Mouse (Mus musculus): ENCODE results near the gene Stk11ip.

Gene Stk11ip

GRCm38 (mm10) chr1:75480735-75481134 is 40.6 kb upstream of the Stk11ip start:
- peaks cover 14% of the 10 kb centered on the region for H3K36me3 ChIP-seq (ENCODE audit: insufficient read depth, low read length)
- no peaks in the 10 kb centered on the region for H3K9me3 ChIP-seq (ENCODE audit: low read length)
- H3K27me3 ChIP-seq (ENCODE audit: insufficient read depth, low read length) = peaks cover 61% of the 10 kb centered on the region
- H3K4me3 ChIP-seq (replicated peaks; ENCODE audit: low read length) = no peak overlapping the region
- peaks cover 65% of the 10 kb centered on the region for H3K4me1 ChIP-seq (replicated peaks; ENCODE audit: low read depth, low read length)
- no peak for TF ChIP-seq NANOG (IDR thresholded peaks at IDR 0.05; ENCODE audit: borderline replicate concordance, low read length)
- no peak for TF ChIP-seq POU5F1 (IDR thresholded peaks at IDR 0.05; ENCODE audit: borderline replicate concordance, low read length)
- no peak for TF ChIP-seq CTCF (conservative IDR thresholded peaks at IDR 0.05; ENCODE audit: low read length)

GRCm38 (mm10) chr1:75486561-75486960 is 34.8 kb upstream of the Stk11ip start:
- peak overlapping the region; percentile 88 for H3K4me3 ChIP-seq (replicated peaks; ENCODE audit: low read length)
- peaks cover 94% of the 10 kb centered on the region for H3K27me3 ChIP-seq (ENCODE audit: insufficient read depth, low read length)
- TF ChIP-seq NANOG (IDR thresholded peaks at IDR 0.05; ENCODE audit: borderline replicate concordance, low read length) (no peak), CTCF (conservative IDR thresholded peaks at IDR 0.05; ENCODE audit: low read length) (no peak), POU5F1 (IDR thresholded peaks at IDR 0.05; ENCODE audit: borderline replicate concordance, low read length) (no peak)
- H3K36me3 ChIP-seq (ENCODE audit: insufficient read depth, low read length) = no peaks in the 10 kb centered on the region; the same call in 1 of the 2 replicates
- H3K4me1 ChIP-seq (replicated peaks; ENCODE audit: low read depth, low read length) = peaks cover 65% of the 10 kb centered on the region
- H3K9me3 ChIP-seq (ENCODE audit: low read length) = no peaks in the 10 kb centered on the region

GRCm38 (mm10) chr1:75487040-75487404 is 34.3 kb upstream of the Stk11ip start:
- TF ChIP-seq CTCF (conservative IDR thresholded peaks at IDR 0.05; ENCODE audit: low read length) (no peak), POU5F1 (IDR thresholded peaks at IDR 0.05; ENCODE audit: borderline replicate concordance, low read length) (no peak), NANOG (IDR thresholded peaks at IDR 0.05; ENCODE audit: borderline replicate concordance, low read length) (no peak)
- H3K27me3 ChIP-seq (ENCODE audit: insufficient read depth, low read length) = peaks cover 95% of the 10 kb centered on the region
- H3K4me3 ChIP-seq (replicated peaks; ENCODE audit: low read length) = peak overlapping the region; percentile 88
- no peaks in the 10 kb centered on the region; the same call in 1 of the 2 replicates for H3K36me3 ChIP-seq (ENCODE audit: insufficient read depth, low read length)
- H3K4me1 ChIP-seq (replicated peaks; ENCODE audit: low read depth, low read length) = peaks cover 66% of the 10 kb centered on the region
- H3K9me3 ChIP-seq (ENCODE audit: low read length) = no peaks in the 10 kb centered on the region

DNA sequence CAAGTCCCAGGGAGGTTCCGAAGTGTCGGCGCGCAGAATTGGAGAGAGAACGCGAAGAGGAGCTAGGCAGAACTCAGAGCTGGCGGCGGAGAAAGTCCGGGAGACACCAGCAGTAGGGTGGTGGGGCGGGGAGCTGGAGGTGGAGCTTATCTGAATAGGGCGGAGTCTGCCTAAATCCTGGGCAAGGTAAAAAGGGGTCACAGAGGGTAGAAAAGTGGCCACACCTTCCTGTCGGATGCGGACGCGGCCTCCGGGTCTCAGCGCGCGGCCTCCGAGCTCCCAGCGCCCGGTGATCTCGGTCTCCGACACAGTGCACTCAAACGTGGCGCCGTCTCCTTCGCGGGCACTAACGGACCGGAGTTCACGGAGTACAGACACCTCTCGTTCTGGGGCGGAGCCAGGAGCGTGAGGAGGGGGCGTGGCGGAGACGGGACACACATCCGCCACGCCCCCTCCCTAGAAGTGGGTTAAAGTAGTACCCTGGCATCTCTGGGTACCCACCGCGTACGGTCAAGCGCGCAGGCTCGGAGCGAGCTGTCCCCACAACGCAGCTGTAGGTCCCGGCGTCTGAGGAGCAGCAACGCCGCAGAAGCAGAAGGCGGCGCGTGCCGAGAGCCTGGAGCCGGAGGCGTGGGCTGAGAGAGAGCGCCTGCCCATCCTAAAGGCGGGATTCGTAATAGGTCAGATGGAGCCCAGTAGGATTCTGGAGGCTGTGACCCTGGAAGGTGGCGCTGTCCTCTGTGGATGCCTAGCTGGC is 33.7 kb upstream of the Stk11ip start:
- no peaks in the 10 kb centered on the region; the same call in 1 of the 2 replicates for H3K36me3 ChIP-seq (ENCODE audit: insufficient read depth, low read length)
- peaks cover 67% of the 10 kb centered on the region for H3K4me1 ChIP-seq (replicated peaks; ENCODE audit: low read depth, low read length)
- H3K27me3 ChIP-seq (ENCODE audit: insufficient read depth, low read length) = peaks cover 95% of the 10 kb centered on the region
- peak overlapping the region; percentile 88 for H3K4me3 ChIP-seq (replicated peaks; ENCODE audit: low read length)
- TF ChIP-seq CTCF (conservative IDR thresholded peaks at IDR 0.05; ENCODE audit: low read length) (no peak), NANOG (IDR thresholded peaks at IDR 0.05; ENCODE audit: borderline replicate concordance, low read length) (no peak), POU5F1 (IDR thresholded peaks at IDR 0.05; ENCODE audit: borderline replicate concordance, low read length) (no peak)
- H3K9me3 ChIP-seq (ENCODE audit: low read length) = no peaks in the 10 kb centered on the region

DNA sequence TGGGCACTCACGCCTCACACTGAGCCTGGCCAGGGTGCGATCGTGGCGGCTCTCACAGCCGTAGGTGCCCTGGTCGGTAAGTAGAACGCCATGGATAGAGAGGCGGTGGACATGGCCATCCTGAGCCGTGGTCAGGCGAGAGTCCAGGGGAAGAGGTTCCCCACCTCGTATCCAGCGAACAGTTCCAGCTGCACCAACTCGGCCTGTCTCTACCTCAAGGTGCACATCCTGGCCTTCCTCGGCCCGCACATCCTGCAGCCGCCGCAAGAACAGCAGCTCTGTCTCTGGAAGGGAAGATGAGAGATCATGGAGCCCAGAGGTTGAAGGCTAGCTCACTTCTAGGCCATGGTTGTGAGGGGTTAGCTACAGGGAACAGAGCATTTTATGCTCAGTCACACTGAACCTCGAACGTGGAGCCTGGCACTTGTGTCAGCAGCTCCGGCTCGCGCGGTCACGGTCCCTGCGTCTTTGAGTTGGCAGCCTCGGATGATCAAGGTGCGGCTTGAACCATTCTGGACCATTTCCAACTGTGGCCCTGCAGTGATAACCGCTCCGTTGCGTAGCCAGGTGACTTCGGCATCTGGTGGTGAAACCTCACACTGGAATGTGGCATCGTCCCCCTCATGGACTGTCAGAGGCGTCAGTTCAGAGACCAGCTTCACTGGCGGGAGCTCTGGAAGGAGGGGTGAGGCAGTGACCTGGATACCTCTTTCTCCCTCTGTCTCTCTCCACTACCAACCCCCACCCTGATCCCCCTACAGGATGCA is 30.4 kb upstream of the Stk11ip start:
- Histone ChIP-seq H3K4me1 (replicated peaks; ENCODE audit: low read depth, low read length) (peaks cover 83% of the 10 kb centered on the region), H3K9me3 (ENCODE audit: low read length) (no peaks in the 10 kb centered on the region), H3K36me3 (ENCODE audit: insufficient read depth, low read length) (peaks cover 4% of the 10 kb centered on the region; the same call in 1 of the 2 replicates), H3K4me3 (replicated peaks; ENCODE audit: low read length) (peak overlapping the region; percentile 63), H3K27me3 (ENCODE audit: insufficient read depth, low read length) (peaks cover 75% of the 10 kb centered on the region)
- TF ChIP-seq POU5F1 (IDR thresholded peaks at IDR 0.05; ENCODE audit: borderline replicate concordance, low read length) = no peak
- no peak for TF ChIP-seq NANOG (IDR thresholded peaks at IDR 0.05; ENCODE audit: borderline replicate concordance, low read length)
- no peak for TF ChIP-seq CTCF (conservative IDR thresholded peaks at IDR 0.05; ENCODE audit: low read length)

DNA sequence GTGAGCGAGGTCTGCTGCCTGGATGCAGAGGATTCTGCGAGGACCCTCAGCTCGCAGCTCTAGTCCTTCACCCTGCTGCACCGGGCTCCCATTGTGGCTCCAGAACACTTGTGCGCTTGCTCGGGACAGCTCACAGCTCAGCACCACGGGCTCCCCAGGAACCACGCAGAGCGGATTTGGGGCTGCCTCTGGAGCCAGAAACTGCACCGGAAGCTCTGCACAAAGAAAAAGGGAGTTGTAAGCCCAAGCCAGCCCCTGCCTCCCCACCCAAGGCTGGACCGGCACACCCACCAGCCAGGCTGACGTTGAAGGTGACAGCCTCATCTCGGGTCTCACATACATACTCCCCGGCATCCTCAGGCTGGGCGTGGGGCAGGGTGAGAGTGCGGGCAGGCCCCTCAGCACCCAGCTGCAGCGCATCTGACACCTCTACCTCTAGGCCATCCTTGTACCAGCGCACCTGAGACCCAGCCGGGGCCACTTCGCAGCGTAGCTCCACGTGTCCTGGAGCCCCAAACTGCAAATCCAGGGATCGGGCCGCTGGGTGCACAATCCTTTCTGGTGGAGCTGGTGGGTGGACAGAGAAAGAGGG is 28.7 kb upstream of the Stk11ip start:
- TF ChIP-seq CTCF (conservative IDR thresholded peaks at IDR 0.05; ENCODE audit: low read length) (no peak), NANOG (IDR thresholded peaks at IDR 0.05; ENCODE audit: borderline replicate concordance, low read length) (no peak), POU5F1 (IDR thresholded peaks at IDR 0.05; ENCODE audit: borderline replicate concordance, low read length) (no peak)
- peaks cover 20% of the 10 kb centered on the region for H3K36me3 ChIP-seq (ENCODE audit: insufficient read depth, low read length)
- no peaks in the 10 kb centered on the region for H3K9me3 ChIP-seq (ENCODE audit: low read length)
- H3K27me3 ChIP-seq (ENCODE audit: insufficient read depth, low read length) = peaks cover 61% of the 10 kb centered on the region
- peaks cover 81% of the 10 kb centered on the region for H3K4me1 ChIP-seq (replicated peaks; ENCODE audit: low read depth, low read length)
- H3K4me3 ChIP-seq (replicated peaks; ENCODE audit: low read length) = peak overlapping the region; percentile 60

DNA sequence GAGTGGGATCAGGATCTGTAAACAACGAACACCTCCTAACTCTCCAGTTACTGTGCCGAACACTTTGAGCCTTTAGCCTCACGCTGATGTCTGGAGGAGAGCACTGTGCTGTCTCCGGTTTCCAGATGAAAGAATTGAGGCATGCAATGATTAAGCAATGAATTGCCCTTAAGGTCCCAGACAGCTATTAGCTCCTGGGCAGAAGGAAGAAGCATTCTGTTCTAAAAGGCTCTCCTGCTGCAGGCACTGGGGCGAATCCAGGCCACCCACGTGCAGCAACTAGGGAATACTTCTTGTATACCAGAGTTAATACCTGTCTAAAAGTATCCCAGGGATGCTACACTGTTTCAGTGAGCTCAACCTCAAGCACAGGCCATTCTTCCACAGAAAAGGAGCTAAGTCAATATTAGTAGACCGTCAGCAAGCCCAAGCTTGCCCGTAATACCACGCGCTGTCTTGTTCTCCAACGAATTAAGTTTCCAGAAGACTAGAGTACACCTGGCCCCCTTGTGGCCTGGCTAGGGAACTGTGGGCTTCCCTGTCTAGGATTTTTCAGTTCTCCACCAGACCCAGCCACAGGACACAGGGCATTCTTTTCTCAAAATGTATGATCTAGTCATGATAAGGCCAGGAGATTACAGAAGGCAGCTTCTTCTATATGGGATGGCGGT is 26.3 kb upstream of the Stk11ip start:
- Histone ChIP-seq H3K9me3 (ENCODE audit: low read length) (no peaks in the 10 kb centered on the region), H3K36me3 (ENCODE audit: insufficient read depth, low read length) (peaks cover 43% of the 10 kb centered on the region), H3K4me1 (replicated peaks; ENCODE audit: low read depth, low read length) (peaks cover 76% of the 10 kb centered on the region), H3K27me3 (ENCODE audit: insufficient read depth, low read length) (peaks cover 40% of the 10 kb centered on the region), H3K4me3 (replicated peaks; ENCODE audit: low read length) (no peak overlapping the region)
- TF ChIP-seq POU5F1 (IDR thresholded peaks at IDR 0.05; ENCODE audit: borderline replicate concordance, low read length) (no peak), CTCF (conservative IDR thresholded peaks at IDR 0.05; ENCODE audit: low read length) (peak; percentile 94)

GRCm38 (mm10) chr1:75498897-75499296 is 22.4 kb upstream of the Stk11ip start:
- H3K9me3 ChIP-seq (ENCODE audit: low read length) = no peaks in the 10 kb centered on the region
- peaks cover 70% of the 10 kb centered on the region for H3K36me3 ChIP-seq (ENCODE audit: insufficient read depth, low read length)
- peaks cover 60% of the 10 kb centered on the region for H3K4me1 ChIP-seq (replicated peaks; ENCODE audit: low read depth, low read length)
- no peak overlapping the region for H3K4me3 ChIP-seq (replicated peaks; ENCODE audit: low read length)
- TF ChIP-seq NANOG (IDR thresholded peaks at IDR 0.05; ENCODE audit: borderline replicate concordance, low read length) = no peak
- TF ChIP-seq POU5F1 (IDR thresholded peaks at IDR 0.05; ENCODE audit: borderline replicate concordance, low read length) = no peak
- no peak for TF ChIP-seq CTCF (conservative IDR thresholded peaks at IDR 0.05; ENCODE audit: low read length)
- H3K27me3 ChIP-seq (ENCODE audit: insufficient read depth, low read length) = peaks cover 12% of the 10 kb centered on the region

Data from E14TG2a.4 (cell line).